Mouse (Mus musculus) granulocyte monocyte progenitor cell, adult 5-6 weeks (primary cell): ENCODE measurements around the gene Tfap2b. TPM values are rescaled to one million over a fixed set of nuclear protein-coding genes. Genes with fewer than 3 reads are reported as not detected.
A peak's percentile ranks its signal among the peaks of the same experiment; 100 is the strongest.

Source experiments
- ATAC-seq: replicated peaks from 2 replicates; pipeline ENCODE4 v1.8.0; 2016; ENCODE audit warnings: mild to moderate bottlenecking, moderate TSS enrichment, inconsistent platforms; ENCODE audit not compliant: poor library complexity, severe bottlenecking
- total RNA-seq, 2 experiments: library from RNA; stranded (forward) in 1 of 2; stranded (reverse) in 1 of 2; fragments of 200-712, 200-1000 nt in 1 of 2; fragments of >200 nt in 1 of 2; fragmentation: Nextera tagmentation in 1 of 2; gene quantifications; 2 replicates each; pipeline ENCODE4 v1.2.3; 2014 to 2017

Tfap2b gene
- total RNA-seq (2014; fragmentation: Nextera tagmentation) (not detected in 2 replicates), total RNA-seq (2017) (not detected in 2 replicates)

GRCm38 (mm10) chr1:19208641-19209358 is at the start of gene Tfap2b:
Gene Tfap2b, plus strand, starts transcription at chr1:19208914.
- no peak for ATAC-seq

DNA sequence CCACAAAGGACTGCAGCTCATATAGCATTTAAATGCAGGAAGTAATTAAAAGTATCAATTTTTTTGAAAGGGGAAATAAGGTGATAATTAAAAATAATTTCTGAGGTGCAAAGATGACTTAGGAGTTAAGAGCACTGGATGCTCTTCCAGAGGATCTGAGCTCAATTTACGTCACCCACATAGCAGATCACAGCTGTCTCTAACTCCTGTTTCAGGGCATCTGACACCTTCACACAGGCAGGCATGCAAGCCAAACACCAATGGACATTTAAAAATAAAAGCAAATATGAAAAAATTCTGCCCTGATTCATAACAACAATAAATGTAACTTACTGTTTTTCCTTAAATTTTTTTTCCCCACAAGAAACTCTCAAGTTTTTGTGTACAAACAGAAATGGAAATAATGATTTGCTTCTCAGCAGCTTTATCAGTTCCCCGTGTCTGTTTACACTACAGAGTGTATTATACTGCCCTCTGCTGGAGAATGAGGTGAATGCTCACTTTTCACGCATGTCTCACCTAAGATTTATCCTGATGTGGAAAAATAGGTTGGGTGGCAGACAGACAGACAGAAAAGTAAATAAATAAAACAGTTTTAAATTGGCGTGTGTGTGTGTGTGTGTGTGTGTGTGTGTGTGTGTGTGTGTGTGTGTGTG is 29.8 kb upstream of the Tfap2b start:
- ATAC-seq = no peak; the same call in 1 of the 2 replicates

- ATAC-seq = no peak
These were observed 3.1 kb upstream of the Tfap2b start for GRCm38 (mm10) chr1:19205649-19206048.

- no peak for ATAC-seq
These were observed 2.5 kb upstream of the Tfap2b start for GRCm38 (mm10) chr1:19206194-19206593.

- ATAC-seq = no peak
These were observed 1.1 kb upstream of the Tfap2b start for GRCm38 (mm10) chr1:19207611-19208010.

DNA sequence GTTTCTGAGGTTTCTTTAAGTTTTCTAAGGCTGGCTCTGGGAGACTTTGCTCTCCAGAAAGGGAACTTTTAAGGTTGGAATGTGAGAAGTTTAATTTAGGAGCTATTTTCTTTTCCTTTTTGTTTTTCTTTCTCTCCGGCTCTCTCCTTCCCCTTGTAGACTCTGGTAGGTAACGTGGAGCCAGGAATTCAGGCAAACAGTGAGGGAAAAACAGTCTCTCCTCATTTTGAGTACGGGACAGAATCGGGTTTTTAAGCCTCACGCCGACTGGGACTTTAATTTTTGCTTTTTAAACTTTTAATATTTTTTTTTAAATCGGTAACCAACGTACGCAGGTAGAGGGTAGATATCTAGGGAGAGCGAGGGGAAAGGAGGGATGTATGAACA is 638 bp downstream of the Tfap2b start:
- ATAC-seq = no peak

- ATAC-seq = peak; percentile 25; the same call in 1 of the 2 replicates
These were observed 1.1 kb downstream of the Tfap2b start for GRCm38 (mm10) chr1:19209776-19210175.

GRCm38 (mm10) chr1:19210215-19211032 is 1.7 kb downstream of the Tfap2b start:
- peak; percentile 63 for ATAC-seq

DNA sequence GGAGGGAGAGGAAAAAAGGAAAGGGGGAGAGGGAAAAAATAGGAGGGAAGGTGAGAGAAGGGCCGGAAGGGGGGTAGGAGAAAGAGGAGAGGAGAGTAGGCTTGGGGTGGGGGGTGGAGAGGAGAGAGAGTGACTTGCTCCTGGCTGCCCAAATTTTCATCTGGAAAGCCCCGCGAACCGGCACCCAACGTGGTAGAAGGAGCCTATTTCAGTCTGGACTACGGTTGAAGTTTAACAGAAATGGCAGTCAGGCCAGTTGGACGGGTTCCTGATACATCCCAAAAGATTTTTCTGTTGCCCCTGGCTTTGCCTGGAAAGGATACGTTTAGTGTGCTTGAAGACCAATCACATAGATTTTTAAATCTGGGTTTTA is 2.3 kb downstream of the Tfap2b start:
- ATAC-seq = no peak

- no peak for ATAC-seq
These were observed 2.9 kb downstream of the Tfap2b start for GRCm38 (mm10) chr1:19211546-19212154.

DNA sequence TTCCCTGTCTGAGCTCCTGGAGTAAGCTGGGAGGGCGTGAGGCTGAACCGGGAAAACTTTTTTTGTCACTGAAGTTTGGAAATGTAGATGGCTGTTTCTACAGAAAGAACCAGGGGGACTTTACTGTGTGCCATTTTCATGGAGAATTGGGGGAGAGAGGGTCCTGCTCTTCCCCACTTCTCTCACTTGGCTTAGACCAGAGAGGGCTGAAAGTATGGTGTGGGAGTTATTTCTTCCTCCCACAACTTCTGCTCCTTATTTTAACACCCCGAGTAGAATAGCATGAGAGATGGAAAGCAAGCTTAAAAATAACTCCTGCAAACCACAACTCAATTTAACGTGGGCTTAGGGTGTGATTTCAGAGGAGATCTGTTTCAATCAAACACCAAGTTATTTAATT is 4.0 kb downstream of the Tfap2b start:
- ATAC-seq = no peak

DNA sequence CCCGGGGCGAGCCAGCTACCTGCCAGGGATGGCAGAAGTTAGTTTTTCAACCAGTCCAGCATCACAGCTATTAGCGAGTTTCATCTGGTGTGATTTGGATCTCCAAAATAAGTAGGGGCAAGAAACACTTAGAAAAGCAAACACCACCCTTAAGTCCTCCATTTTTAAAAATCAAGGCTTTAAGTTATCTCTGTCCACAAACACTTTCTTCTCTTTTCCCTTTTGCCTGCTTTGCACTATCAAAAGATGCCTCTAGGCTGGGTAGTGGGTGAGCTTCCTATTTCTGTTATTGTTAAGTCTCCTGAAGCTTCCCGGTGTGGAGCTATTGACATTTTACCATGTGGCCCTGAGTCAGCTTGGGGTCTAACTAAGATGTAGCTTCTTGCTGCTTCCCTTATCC is 4.5 kb downstream of the Tfap2b start:
- ATAC-seq = no peak

DNA sequence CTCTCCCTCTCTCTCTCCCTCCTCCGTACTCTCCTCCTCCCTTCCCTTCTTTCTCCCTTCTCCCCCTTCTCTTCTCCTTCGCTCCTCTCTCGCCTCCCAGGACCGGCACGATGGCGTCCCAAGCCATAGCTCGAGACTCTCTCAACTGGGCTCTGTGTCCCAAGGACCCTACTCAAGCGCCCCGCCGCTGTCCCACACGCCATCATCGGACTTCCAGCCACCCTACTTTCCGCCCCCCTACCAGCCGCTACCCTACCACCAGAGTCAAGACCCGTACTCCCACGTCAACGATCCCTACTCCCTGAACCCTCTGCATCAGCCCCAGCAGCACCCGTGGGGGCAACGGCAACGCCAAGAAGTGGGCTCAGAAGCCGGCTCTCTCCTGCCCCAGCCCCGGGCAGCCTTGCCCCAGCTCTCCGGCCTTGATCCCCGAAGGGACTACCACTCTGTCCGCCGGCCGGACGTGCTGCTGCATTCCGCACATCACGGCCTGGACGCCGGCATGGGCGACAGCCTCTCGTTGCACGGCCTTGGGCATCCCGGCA is 5.2 kb downstream of the Tfap2b start:
- no peak for ATAC-seq

GRCm38 (mm10) chr1:19217391-19217790 is 8.7 kb downstream of the Tfap2b start:
- no peak for ATAC-seq

GRCm38 (mm10) chr1:19218221-19218620 is 9.5 kb downstream of the Tfap2b start:
- ATAC-seq = no peak

DNA sequence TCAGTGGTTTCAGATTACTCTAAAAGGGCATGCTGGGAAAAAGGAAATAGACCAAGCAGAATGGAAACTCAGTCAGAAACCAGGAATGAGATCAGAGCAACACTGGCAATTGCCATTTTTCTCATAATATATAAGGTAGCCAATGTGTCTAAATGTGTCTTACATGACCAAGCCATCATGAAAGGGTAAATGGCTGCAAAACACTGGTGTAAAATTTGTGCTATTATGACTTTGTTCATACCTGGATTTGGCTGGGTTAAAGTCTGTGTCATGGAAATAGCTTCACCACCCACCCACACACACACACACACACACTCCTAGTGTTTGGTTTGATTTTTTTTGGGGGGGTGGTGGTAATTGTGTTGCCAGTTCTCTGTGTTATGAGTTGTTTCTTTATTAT is 10.7 kb downstream of the Tfap2b start:
- no peak for ATAC-seq

DNA sequence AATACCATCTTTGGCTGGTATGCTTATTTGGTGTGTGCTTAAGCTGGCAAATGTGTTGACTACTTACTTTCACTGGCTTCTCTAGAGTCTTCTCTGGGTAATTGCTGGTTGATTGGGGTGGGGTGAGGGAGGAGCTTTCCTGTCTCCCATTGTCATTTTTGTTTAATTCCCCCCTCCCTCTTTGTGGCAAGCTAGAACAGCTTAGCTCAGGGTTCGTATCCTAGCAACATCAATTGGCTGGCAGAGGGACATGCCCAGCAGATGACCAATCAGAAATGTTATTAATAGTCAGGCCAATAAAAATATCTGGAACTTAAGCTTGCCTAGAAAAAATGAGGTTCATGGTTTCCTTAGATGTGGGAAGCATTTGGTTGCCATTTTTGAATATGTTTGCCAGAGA is 11.8 kb downstream of the Tfap2b start:
- ATAC-seq = no peak

GRCm38 (mm10) chr1:19221601-19222000 is 12.9 kb downstream of the Tfap2b start:
- no peak for ATAC-seq

- no peak for ATAC-seq
These were observed 18.0 kb downstream of the Tfap2b start for GRCm38 (mm10) chr1:19226699-19227098.

DNA sequence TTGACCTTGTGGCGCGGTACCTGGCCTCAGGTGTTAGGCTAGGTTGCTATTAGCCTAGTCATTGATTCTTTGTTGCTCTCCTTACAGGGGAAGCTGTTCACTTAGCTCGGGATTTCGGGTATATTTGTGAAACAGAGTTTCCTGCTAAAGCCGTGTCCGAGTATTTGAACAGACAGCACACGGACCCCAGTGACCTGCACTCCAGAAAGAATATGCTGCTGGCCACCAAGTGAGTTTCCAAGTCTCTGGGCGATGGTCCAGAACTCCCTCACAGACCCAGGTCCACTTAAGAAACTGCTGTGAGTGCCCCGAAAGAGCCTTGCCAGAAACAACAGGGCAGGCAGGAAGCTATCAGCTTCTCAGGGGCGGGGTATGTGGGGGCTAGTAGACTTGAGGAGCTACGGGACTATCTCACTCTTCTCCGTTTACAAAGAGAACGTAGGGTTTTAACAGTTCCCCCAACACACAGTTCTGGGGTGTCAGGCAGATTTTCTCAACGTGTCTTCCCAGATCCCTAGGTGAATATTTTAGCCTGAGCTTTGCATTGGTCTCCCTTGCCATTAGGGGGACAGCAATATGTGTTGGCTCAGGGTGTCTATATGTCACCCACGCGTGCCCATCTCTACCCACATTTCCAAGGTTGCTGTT is 22.3 kb downstream of the Tfap2b start:
- no peak for ATAC-seq
